Mouse (Mus musculus) heart, adult 2 months (tissue): ENCODE data around the gene Tbc1d19.

Source experiments
- CTCF ChIP-seq: fragments of 200-600 bp; IDR thresholded peaks from 2 replicates; pipeline ENCODE4 v1.8.1; 2022; ENCODE audit warnings: antibody characterized with exemption, mild to moderate bottlenecking, moderate library complexity
- POLR2A ChIP-seq: fragments of 200-500 bp; IDR thresholded peaks from 2 replicates; pipeline ENCODE4 v1.6.1; 2011; ENCODE audit warnings: mild to moderate bottlenecking, low read depth, low read length, control low read depth; ENCODE audit not compliant: insufficient read depth

GRCm38 (mm10) chr5:53922149-53922904, 112.9 kb downstream of the Tbc1d19 start:
- TF ChIP-seq CTCF (no peak), POLR2A (no peak)
